Mouse (Mus musculus) liver, embryonic 15.5 days (tissue): ENCODE measurements around the gene Pak2. TPM values are rescaled to one million over a fixed set of nuclear protein-coding genes. Genes with fewer than 3 reads are reported as not detected.
A peak's percentile ranks its signal among the peaks of the same experiment; 100 is the strongest.
"Not testable (repeated sequence)": the region's sequence is repeated elsewhere in the genome, so short reads cannot be mapped to it uniquely, and the experiment has no call there.

Source experiments
- ATAC-seq: fragments of 200-750 bp; cut with Nextera tagmentation; 2 replicates; pipeline ENCODE4 v1.8.0; 2017; ENCODE audit warnings: moderate number of reproducible peaks, mild to moderate bottlenecking, moderate library complexity; ENCODE audit not compliant: insufficient read depth
- H3K27ac ChIP-seq: fragments of 300-500 bp; sonication (generic); replicated peaks from 2 replicates; pipeline ENCODE4 v1.5.1; 2015; ENCODE audit warnings: mild to moderate bottlenecking, inconsistent platforms
- H3K27me3 ChIP-seq: fragments of 300-500 bp; sonication (generic); 2 replicates; pipeline ENCODE4 v1.6.1; 2015; ENCODE audit warnings: mild to moderate bottlenecking, inconsistent platforms
- H3K36me3 ChIP-seq: fragments of 300-500 bp; sonication (generic); replicated peaks from 2 replicates; pipeline ENCODE4 v1.6.1; 2015; ENCODE audit warnings: moderate library complexity, mild to moderate bottlenecking, inconsistent platforms
- H3K4me1 ChIP-seq: fragments of 300-500 bp; sonication (generic); replicated peaks from 2 replicates; pipeline ENCODE4 v1.6.1; 2015; ENCODE audit warnings: inconsistent platforms
- H3K4me2 ChIP-seq: fragments of 300-500 bp; sonication (generic); 2 replicates; pipeline ENCODE4 v1.6.1; 2015; ENCODE audit warnings: moderate library complexity, mild to moderate bottlenecking, inconsistent platforms
- H3K4me3 ChIP-seq: fragments of 300-500 bp; sonication (generic); replicated peaks from 2 replicates; pipeline ENCODE4 v1.5.1; 2015; ENCODE audit warnings: mild to moderate bottlenecking, inconsistent platforms
- H3K9ac ChIP-seq: fragments of 300-500 bp; sonication (generic); 2 replicates; pipeline ENCODE4 v1.6.1; 2015; ENCODE audit warnings: moderate library complexity, mild to moderate bottlenecking, inconsistent platforms
- H3K9me3 ChIP-seq: fragments of 300-500 bp; sonication (generic); replicated peaks from 2 replicates; pipeline ENCODE4 v1.6.1; 2016; ENCODE audit warnings: inconsistent platforms
- WGBS: fragments of 180-500 bp; shearing (Covaris S2); methylation state at CpG from one replicate; pipeline ENCODE4 v1.1.7; 2015; ENCODE audit warnings: mixed read lengths; ENCODE audit not compliant: insufficient replicate concordance; 5-methylcytosine and 5-hydroxymethylcytosine counted together
- polyA plus RNA-seq: library from polyadenylated mRNA; unstranded; fragments of >200 nt; fragmentation: Nextera tagmentation; extraction: Ambion mirVana; gene quantifications from 2 replicates; pipeline ENCODE4 v1.2.1, GENCODE M21; 2015

The Pak2 gene
- polyA plus RNA-seq, 1 experiment from 2014 or later, result 9.5 TPM

DNA sequence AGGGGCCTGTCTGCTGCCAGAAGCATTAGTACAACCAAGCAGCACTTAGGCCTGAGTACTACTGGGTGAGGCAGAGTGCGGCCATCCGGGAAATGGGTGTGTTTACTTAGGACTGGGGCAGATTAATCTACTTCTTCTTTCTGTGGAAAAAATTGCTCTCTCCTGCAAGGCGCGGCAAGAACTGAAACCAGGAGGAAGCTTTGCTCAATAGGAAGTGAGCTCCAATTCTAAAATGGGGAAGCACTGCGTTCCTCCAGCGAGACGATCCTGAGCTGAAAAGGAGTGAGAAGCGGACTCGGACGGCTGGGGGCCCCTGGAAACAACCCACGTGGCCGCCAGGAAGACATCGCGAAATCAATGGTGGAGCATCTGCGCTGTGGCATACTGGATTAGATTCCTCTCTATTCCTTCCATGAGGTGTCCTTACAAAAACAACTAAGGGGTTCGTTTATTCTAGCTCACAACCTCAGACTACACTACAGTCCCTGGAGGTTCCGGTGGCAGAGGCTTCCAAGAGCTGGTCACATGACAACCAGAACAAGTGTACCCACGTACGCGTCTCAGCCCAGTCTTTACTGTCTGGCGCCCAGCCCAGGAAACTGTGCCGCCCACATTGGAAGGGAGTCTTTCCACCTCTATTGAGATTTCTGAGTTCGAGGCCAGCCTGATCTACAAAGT, 34.5 kb upstream of the Pak2 start:
- H3K27ac ChIP-seq, result peak overlapping the region; percentile 12; the same call in 1 of the 2 replicates
- WGBS, result 10% methylated on average over 23 of the region's 23 CpGs
- H3K9ac ChIP-seq, result no peak overlapping the region
- H3K4me2 ChIP-seq, result peak overlapping the region; percentile 60
- peaks cover 39% of the 10 kb centered on the region for H3K4me1 ChIP-seq
- ATAC-seq, result peak; percentile 70
- peak overlapping the region; percentile 39 for H3K4me3 ChIP-seq
- no peaks in the 10 kb centered on the region for H3K27me3 ChIP-seq
- no peaks in the 10 kb centered on the region for H3K36me3 ChIP-seq
- H3K9me3 ChIP-seq, result no peaks in the 10 kb centered on the region

DNA sequence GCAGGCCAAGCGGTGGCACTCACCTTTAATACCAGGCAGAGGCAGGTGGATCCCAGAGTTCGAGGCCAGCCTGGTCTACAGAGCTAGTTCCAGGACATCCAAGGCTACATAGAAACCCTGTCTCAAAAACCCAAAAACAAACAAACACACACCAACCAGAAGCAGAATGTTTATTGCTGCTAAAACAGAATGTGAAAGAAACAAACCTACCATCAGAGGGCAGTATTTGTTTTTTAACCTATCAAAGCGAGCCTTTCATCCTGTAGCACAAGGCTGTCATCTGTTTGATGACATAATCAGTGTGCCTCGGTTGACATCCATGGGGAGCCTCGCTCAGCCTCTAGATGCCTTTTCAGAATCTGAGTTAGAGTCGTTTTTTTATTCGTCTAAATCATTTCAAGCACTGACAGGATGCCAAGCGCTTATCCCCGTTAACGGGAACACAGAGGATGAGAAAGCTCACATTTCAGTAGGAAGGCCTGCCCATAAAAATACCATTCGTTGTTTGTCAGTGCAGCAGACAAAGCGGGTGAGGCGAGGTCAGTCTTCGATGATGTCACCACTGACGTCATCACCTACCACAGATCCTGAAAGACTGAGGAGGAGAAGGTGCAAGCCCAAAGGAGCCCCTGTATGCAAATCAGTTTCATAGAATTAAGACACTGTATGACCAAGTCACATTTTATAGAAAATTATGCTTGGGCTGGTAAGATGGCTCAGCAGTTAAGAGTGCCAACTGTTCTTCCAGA, 32.0 kb upstream of the Pak2 start:
- 65% methylated on average over 15 of the region's 15 CpGs for WGBS
- H3K4me3 ChIP-seq, result no peak overlapping the region
- H3K4me1 ChIP-seq, result peaks cover 42% of the 10 kb centered on the region

DNA sequence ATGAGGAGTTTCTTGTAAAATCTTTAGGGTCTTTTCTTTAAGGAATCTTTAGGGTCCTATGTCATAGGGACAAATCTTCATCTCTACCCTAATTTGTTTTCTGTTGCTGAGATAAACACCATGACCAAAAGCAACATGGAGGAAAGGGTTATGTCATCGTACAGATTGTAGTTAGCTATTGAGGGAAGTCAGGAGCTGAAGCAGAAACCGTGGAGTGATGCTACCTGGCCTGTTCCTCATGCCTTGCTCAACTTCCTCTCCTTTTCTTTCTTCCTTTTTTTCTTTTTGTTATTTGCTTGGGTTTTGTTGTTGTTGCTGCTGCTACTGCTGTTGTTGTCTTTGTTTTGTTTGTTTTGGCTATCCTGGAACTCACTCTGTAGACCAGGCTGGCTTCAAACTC, 29.4 kb upstream of the Pak2 start:
- Histone ChIP-seq H3K9ac (no peak overlapping the region), H3K4me2 (no peak overlapping the region), H3K27me3 (no peaks in the 10 kb centered on the region), H3K27ac (0 out of 2 replicates have a peak overlapping the region, but pooled peaks have one; percentile 6), H3K4me1 (peaks cover 18% of the 10 kb centered on the region), H3K9me3 (no peaks in the 10 kb centered on the region; the same call in 1 of the 2 replicates), H3K4me3 (no peak overlapping the region), H3K36me3 (no peaks in the 10 kb centered on the region)
- no peak for ATAC-seq
- 14% methylated on average over 2 of the region's 2 CpGs for WGBS

More for the DNA sequence above, 32.0 kb upstream of the Pak2 start:
- Histone ChIP-seq H3K9me3 (no peaks in the 10 kb centered on the region; the same call in 1 of the 2 replicates), H3K4me2 (no peak overlapping the region), H3K9ac (no peak overlapping the region), H3K36me3 (no peaks in the 10 kb centered on the region), H3K27me3 (no peaks in the 10 kb centered on the region), H3K27ac (no peak overlapping the region)
- no peak for ATAC-seq

- Histone ChIP-seq H3K9ac (no peak overlapping the region), H3K9me3 (no peaks in the 10 kb centered on the region; the same call in 1 of the 2 replicates), H3K27ac (peak overlapping the region; percentile 29; the same call in 1 of the 2 replicates), H3K4me3 (no peak overlapping the region), H3K4me2 (0 out of 2 replicates have a peak overlapping the region, but pooled peaks have one; percentile 18), H3K27me3 (no peaks in the 10 kb centered on the region), H3K4me1 (peaks cover 14% of the 10 kb centered on the region; the same call in 1 of the 2 replicates), H3K36me3 (no peaks in the 10 kb centered on the region)
- ATAC-seq, result no peak
- WGBS, result 28% methylated on average over 7 of the region's 7 CpGs
These were observed 29.0 kb upstream of the Pak2 start for GRCm38 (mm10) chr16:32108170-32108569.

GRCm38 (mm10) chr16:32107342-32108045, 28.4 kb upstream of the Pak2 start:
- no peak overlapping the region for H3K9ac ChIP-seq
- H3K9me3 ChIP-seq, result no peaks in the 10 kb centered on the region; the same call in 1 of the 2 replicates
- 16% methylated on average over 12 of the region's 12 CpGs for WGBS
- ATAC-seq, result no peak
- H3K36me3 ChIP-seq, result no peaks in the 10 kb centered on the region
- H3K4me2 ChIP-seq, result no peak overlapping the region
- peak overlapping the region; percentile 33; the same call in 1 of the 2 replicates for H3K27ac ChIP-seq
- H3K4me3 ChIP-seq, result no peak overlapping the region
- no peaks in the 10 kb centered on the region for H3K27me3 ChIP-seq
- peaks cover 9% of the 10 kb centered on the region; the same call in 1 of the 2 replicates for H3K4me1 ChIP-seq

- Histone ChIP-seq H3K27ac (no peak overlapping the region), H3K9ac (no peak overlapping the region), H3K4me3 (no peak overlapping the region), H3K36me3 (no peaks in the 10 kb centered on the region), H3K27me3 (no peaks in the 10 kb centered on the region), H3K9me3 (no peaks in the 10 kb centered on the region; the same call in 1 of the 2 replicates), H3K4me1 (peaks cover 9% of the 10 kb centered on the region; the same call in 1 of the 2 replicates), H3K4me2 (no peak overlapping the region)
- no peak for ATAC-seq
- WGBS, result 66% methylated on average over 1 of the region's 1 CpGs
These were observed 26.6 kb upstream of the Pak2 start for GRCm38 (mm10) chr16:32105698-32106097.

DNA sequence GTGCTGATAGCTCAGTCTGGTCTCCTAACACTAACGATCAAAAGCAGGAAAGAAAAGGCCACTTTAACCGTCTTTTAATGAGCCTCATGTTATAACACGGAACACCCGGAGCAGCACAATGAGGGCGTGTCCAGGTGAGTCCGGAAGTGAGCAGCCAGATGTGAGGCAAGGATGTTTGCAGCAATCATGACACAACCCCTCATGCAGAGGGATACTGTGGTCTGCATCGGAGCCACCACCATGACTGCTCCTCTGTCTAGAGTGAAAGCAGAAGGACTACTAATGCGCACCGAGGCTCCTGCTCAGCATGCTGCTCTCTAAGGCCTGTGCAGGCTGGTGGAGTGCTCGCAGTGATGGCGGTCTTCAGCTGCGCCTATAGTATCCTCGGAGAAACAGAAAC, 23.2 kb upstream of the Pak2 start:
- Histone ChIP-seq H3K4me1 (peaks cover 28% of the 10 kb centered on the region), H3K27me3 (no peaks in the 10 kb centered on the region), H3K4me3 (no peak overlapping the region), H3K9ac (no peak overlapping the region), H3K27ac (peak overlapping the region; percentile 45; the same call in 1 of the 2 replicates), H3K9me3 (no peaks in the 10 kb centered on the region; the same call in 1 of the 2 replicates), H3K4me2 (no peak overlapping the region), H3K36me3 (no peaks in the 10 kb centered on the region)
- 77% methylated on average over 13 of the region's 13 CpGs for WGBS
- ATAC-seq, result no peak

DNA sequence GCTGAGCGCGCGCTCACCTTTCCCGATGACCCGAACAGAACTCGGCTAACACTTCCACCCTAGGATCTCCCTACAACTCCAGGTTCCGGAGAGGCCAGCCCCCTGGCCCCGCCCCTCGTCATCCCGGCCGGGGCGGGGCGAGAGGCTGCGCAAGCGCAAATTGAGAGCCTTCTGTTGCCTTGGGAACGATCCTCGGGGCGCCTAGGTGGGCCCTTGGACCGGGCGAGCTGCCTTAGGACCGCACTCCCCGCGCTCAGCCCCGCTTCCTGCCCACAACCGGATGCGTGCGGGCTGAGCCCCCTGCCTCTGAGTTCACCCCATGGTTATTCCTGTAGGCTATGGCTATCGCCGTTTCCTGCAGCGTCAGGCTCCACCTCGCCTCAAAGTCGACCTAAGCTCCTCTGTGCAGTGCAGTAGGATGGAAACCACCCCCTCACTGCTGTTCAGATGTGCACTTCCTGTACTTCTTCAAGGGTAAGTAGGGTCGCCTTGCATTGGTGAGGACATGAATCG, 20.6 kb upstream of the Pak2 start, which contains the start of the genes Pigx and Cep19:
Pigx (minus strand) TSS at position 103 of the 513 bp plus-strand sequence.
Cep19 (plus strand) TSS at position 163 of the 513 bp plus-strand sequence.
- H3K4me1 ChIP-seq, result peaks cover 22% of the 10 kb centered on the region
- peak; percentile 96 for ATAC-seq
- WGBS, result under 1% methylated on average over 34 of the region's 34 CpGs

GRCm38 (mm10) chr16:32098897-32099637, 19.9 kb upstream of the Pak2 start:
- H3K9ac ChIP-seq, result peak overlapping the region; percentile 89
- no peaks in the 10 kb centered on the region for H3K9me3 ChIP-seq
- peak overlapping the region; percentile 85 for H3K27ac ChIP-seq
- peak overlapping the region; percentile 98 for H3K4me2 ChIP-seq
- peak overlapping the region; percentile 93 for H3K4me3 ChIP-seq
- under 1% methylated on average over 39 of the region's 39 CpGs for WGBS
- peaks cover 22% of the 10 kb centered on the region for H3K4me1 ChIP-seq
- 0 out of 2 replicates have a peak, but pooled peaks cover 4% of the 10 kb centered on the region for H3K36me3 ChIP-seq
- no peaks in the 10 kb centered on the region for H3K27me3 ChIP-seq
- ATAC-seq, result peak; percentile 61

More for the DNA sequence above, 20.6 kb upstream of the Pak2 start, which contains the start of the genes Pigx and Cep19:
- H3K27ac ChIP-seq, result peak within 1 kb of the TSS; percentile 85
- no peaks in the 10 kb centered on the region for H3K27me3 ChIP-seq
- 0 out of 2 replicates have a peak, but pooled peaks cover 4% of the 10 kb centered on the region for H3K36me3 ChIP-seq
- H3K4me2 ChIP-seq, result peak within 1 kb of the TSS; percentile 98
- H3K4me3 ChIP-seq, result peak within 1 kb of the TSS; percentile 93
- no peaks in the 10 kb centered on the region for H3K9me3 ChIP-seq
- H3K9ac ChIP-seq, result peak within 1 kb of the TSS; percentile 89

GRCm38 (mm10) chr16:32097757-32098156, 18.6 kb upstream of the Pak2 start:
- H3K27me3 ChIP-seq, H3K4me3 ChIP-seq, H3K9me3 ChIP-seq, H3K9ac ChIP-seq, ATAC-seq, H3K4me2 ChIP-seq, H3K27ac ChIP-seq, H3K36me3 ChIP-seq: not testable (repeated sequence)
- H3K4me1 ChIP-seq, result peaks cover 22% of the 10 kb centered on the region
- 75% methylated on average over 2 of the region's 2 CpGs for WGBS
